24 mouse cellular contexts compared by ENCODE assay signal in the genomic region with DNA sequence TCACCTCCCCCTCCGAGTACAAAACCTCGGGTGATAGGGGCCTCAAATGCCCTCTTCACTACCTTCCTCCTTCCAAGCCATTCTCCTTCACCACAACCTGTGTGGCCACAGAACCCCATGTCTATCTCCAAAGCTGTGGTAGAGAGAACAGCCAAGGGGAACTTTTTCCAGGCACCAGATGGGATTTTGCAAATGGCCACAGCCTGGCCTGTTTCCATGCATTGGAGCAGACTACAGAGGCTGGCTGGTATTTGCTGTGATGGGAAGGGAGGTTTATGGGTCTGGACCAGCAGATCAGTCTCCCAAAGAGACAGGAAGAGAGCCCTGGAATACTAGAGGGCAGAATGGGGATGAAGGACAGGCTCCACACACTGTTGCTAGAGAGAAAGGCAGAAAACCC.
DNase-seq lines count a peak whose midpoint lies in the region; ATAC-seq lines count a peak whose summit lies in the region.
"Had no signal": no experiment of that assay in that cellular context is flagged by ENCODE, and none has a peak within 500 bp of the region (broad histone marks: within the 10 kb centered on the region; RNA-seq: fewer than 3 reads in every experiment).

No protein-coding gene starts in this region.

- 80% methylated on average over 2 of the region's 2 CpGs for WGBS in embryonic facial prominence, embryonic 10.5 days
- WGBS in hindbrain, embryonic 11.5 days = 94% methylated on average over 2 of the region's 2 CpGs

- no peak for ATAC-seq in hindbrain, embryonic 11.5 days (ENCODE audit: low FRiP score)
- ATAC-seq: forebrain, embryonic 15.5 days; hindbrain, embryonic 16.5 days; intestine, embryonic 15.5 days; Patski had no signal

- H3K27me3 ChIP-seq in embryonic facial prominence, embryonic 10.5 days (replicated peaks; ENCODE audit: low read depth, poor library complexity, severe bottlenecking) = no peaks in the 10 kb centered on the region
- H3K27me3 ChIP-seq in hindbrain, embryonic 11.5 days (ENCODE audit: control insufficient read depth, insufficient read depth, low read length) = no peaks in the 10 kb centered on the region
- H3K27me3 ChIP-seq: forebrain, embryonic 12.5 days; forebrain, embryonic 15.5 days; heart, embryonic 13.5 days; hindbrain, embryonic 13.5 days; intestine, embryonic 15.5 days; Patski had no signal

- H3K4me2 ChIP-seq in hindbrain, embryonic 11.5 days (replicated peaks; ENCODE audit: low read depth, low read length) = no peak overlapping the region
- H3K4me2 ChIP-seq: forebrain, embryonic 12.5 days; forebrain, embryonic 15.5 days; heart, embryonic 13.5 days; hindbrain, embryonic 13.5 days; intestine, embryonic 15.5 days had no signal

- peak overlapping the region; percentile 19; the same call in 1 of the 2 replicates for H3K27ac ChIP-seq in embryonic facial prominence, embryonic 10.5 days (replicated peaks)
- no peak overlapping the region for H3K27ac ChIP-seq in hindbrain, embryonic 11.5 days (ENCODE audit: low read depth, low read length)
- H3K27ac ChIP-seq: forebrain, embryonic 12.5 days; forebrain, embryonic 15.5 days; intestine, embryonic 15.5 days had no signal

- peaks cover 49% of the 10 kb centered on the region for H3K36me3 ChIP-seq in embryonic facial prominence, embryonic 10.5 days (replicated peaks)
- H3K36me3 ChIP-seq in hindbrain, embryonic 11.5 days (ENCODE audit: control insufficient read depth, insufficient read depth, low read length) = no peaks in the 10 kb centered on the region
- H3K36me3 ChIP-seq: forebrain, embryonic 12.5 days; forebrain, embryonic 15.5 days; G1E; hindbrain, embryonic 13.5 days; intestine, embryonic 15.5 days had no signal

- DNase-seq in cerebellum, postnatal 14 days = peak; percentile 55 to 64
- no peak for DNase-seq in cerebellum, postnatal 36 days
- peak; percentile 47 to 73 for DNase-seq in layer of hippocampus, postnatal 14 days (ENCODE audit: low spot score in 2 of 2)
- no peak for DNase-seq in layer of hippocampus, adult 9-11 months
- no peak for DNase-seq in embryonic facial prominence, embryonic 10.5 days (ENCODE audit: low spot score)
- DNase-seq in hindbrain, embryonic 11.5 days (ENCODE audit: low spot score) = no peak
- DNase-seq in ovary, postnatal 10 days (ENCODE audit: low spot score) = no peak
- DNase-seq: adrenal gland, postnatal 10 days; adrenal gland, postnatal 36 days; B cell, adult 2 months; cerebellum, adult 11 months; embryo, embryonic 11 days; gastrocnemius, postnatal 25 days; heart, adult 18-20 months; heart, postnatal 14 days had no signal

- no peak overlapping the region for H3K9ac ChIP-seq in hindbrain, embryonic 11.5 days (ENCODE audit: low read depth, low read length)
- H3K9ac ChIP-seq: forebrain, embryonic 12.5 days; forebrain, embryonic 15.5 days; heart, embryonic 13.5 days; hindbrain, embryonic 13.5 days; intestine, embryonic 15.5 days had no signal

- H3K9me3 ChIP-seq in embryonic facial prominence, embryonic 10.5 days = no peaks in the 10 kb centered on the region
- H3K9me3 ChIP-seq in hindbrain, embryonic 11.5 days (ENCODE audit: control insufficient read depth, low read length) = no peaks in the 10 kb centered on the region
- H3K9me3 ChIP-seq: forebrain, embryonic 12.5 days; forebrain, embryonic 15.5 days; G1E; heart, embryonic 13.5 days; hindbrain, embryonic 13.5 days; intestine, embryonic 15.5 days had no signal

- peaks cover 48% of the 10 kb centered on the region for H3K4me1 ChIP-seq in embryonic facial prominence, embryonic 10.5 days
- H3K4me1 ChIP-seq in hindbrain, embryonic 11.5 days (replicated peaks; ENCODE audit: control insufficient read depth, insufficient read depth, low read length) = no peaks in the 10 kb centered on the region

- H3K4me3 ChIP-seq in embryonic facial prominence, embryonic 10.5 days = no peak overlapping the region
- no peak overlapping the region for H3K4me3 ChIP-seq in hindbrain, embryonic 11.5 days (ENCODE audit: low read depth, low read length)
- H3K4me3 ChIP-seq: erythroblast, embryonic 14.5 days; forebrain, embryonic 12.5 days; forebrain, embryonic 15.5 days; heart, embryonic 13.5 days; hindbrain, embryonic 13.5 days; intestine, embryonic 15.5 days had no signal

Comparison
In these comparisons a context has a peak if more than half of its experiments do, and no peak if none do; other contexts are left out.
1. DNase-seq: peak in cerebellum, postnatal 14 days (2 of 2) and layer of hippocampus, postnatal 14 days (2 of 2); none in cerebellum, postnatal 36 days (0 of 2), layer of hippocampus, adult 9-11 months (single experiment), embryonic facial prominence, embryonic 10.5 days (single experiment), hindbrain, embryonic 11.5 days (single experiment) and ovary, postnatal 10 days (single experiment).